Mouse (Mus musculus) ES-E14 (cell line): Measurements from ENCODE around the gene Txndc15.

Experiments used
- CHD2 ChIP-seq: IDR thresholded peaks from 2 replicates; pipeline ENCODE4 v1.6.1; 2014; ENCODE audit warnings: mild to moderate bottlenecking, low read depth, low read length, inconsistent platforms
- HCFC1 ChIP-seq: IDR thresholded peaks from 2 replicates; pipeline ENCODE4 v1.6.1; 2012; ENCODE audit warnings: low read length, inconsistent platforms, borderline replicate concordance; ENCODE audit not compliant: insufficient read depth
- ZC3H11A ChIP-seq: IDR thresholded peaks from 2 replicates; pipeline ENCODE4 v1.6.1; 2012; ENCODE audit warnings: low read depth, mild to moderate bottlenecking, inconsistent platforms, low read length, borderline replicate concordance

DNA sequence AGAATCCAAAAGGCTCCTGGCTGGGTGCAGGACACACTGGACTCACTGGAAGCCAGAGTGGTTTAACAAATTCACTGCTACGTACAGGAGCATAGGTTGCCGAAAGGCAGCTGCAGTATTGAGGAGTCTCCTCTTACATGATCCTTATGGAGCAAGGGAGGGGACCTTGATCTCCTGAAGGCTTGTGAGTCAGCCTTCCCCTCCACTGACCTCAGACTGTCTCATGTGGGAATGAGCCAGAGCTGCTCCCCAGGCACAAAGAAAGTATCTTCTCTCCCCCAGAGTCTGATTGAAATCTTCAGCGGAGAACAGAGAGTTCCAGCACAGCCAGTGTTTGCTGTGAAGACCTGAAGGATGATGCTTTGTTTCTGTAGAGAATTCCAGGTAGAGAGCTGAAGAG, 30.9 kb upstream of the Txndc15 start:
- no peak for TF ChIP-seq CHD2
- TF ChIP-seq HCFC1 = no peak
- TF ChIP-seq ZC3H11A = no peak
